Mouse (Mus musculus) liver, embryonic 16.5 days (tissue): ENCODE measurements at regions not wholly inside any gene's neighbourhood (a gene's known extent, or its start where the extent isn't known, plus 50 kb on each side); places are given as distances from the start of the nearest gene placed in this dataset.
A peak's percentile ranks its signal among the peaks of the same experiment; 100 is the strongest.

Source experiments
- ATAC-seq: fragments of 200-750 bp; cut with Nextera tagmentation; 2 replicates; pipeline ENCODE4 v1.8.0; 2017; ENCODE audit warnings: low read depth, mild to moderate bottlenecking, moderate number of reproducible peaks, moderate library complexity
- H3K27ac ChIP-seq: fragments of 300-500 bp; sonication (generic); 2 replicates; pipeline ENCODE4 v1.5.1; 2014; ENCODE audit warnings: mild to moderate bottlenecking, low read length
- H3K27me3 ChIP-seq: fragments of 300-500 bp; sonication (generic); 2 replicates; pipeline ENCODE4 v1.6.1; 2014; ENCODE audit warnings: low read depth, low read length, mixed read lengths; ENCODE audit not compliant: control insufficient read depth, insufficient read depth
- H3K36me3 ChIP-seq: fragments of 300-500 bp; sonication (generic); 2 replicates; pipeline ENCODE4 v1.6.1; 2014; ENCODE audit warnings: mild to moderate bottlenecking; ENCODE audit not compliant: control insufficient read depth, insufficient read depth
- H3K4me1 ChIP-seq: fragments of 300-500 bp; sonication (generic); 2 replicates; pipeline ENCODE4 v1.6.1; 2014; ENCODE audit warnings: low read depth, low read length, mixed read lengths; ENCODE audit not compliant: control insufficient read depth
- H3K4me2 ChIP-seq: fragments of 300-500 bp; sonication (generic); 2 replicates; pipeline ENCODE4 v1.6.1; 2014; ENCODE audit warnings: low read depth, low read length, mixed read lengths
- H3K4me3 ChIP-seq: fragments of 300-500 bp; sonication (generic); 2 replicates; pipeline ENCODE4 v1.5.1; 2014; ENCODE audit warnings: low read depth, mild to moderate bottlenecking, low read length
- H3K9ac ChIP-seq: fragments of 300-500 bp; sonication (generic); 2 replicates; pipeline ENCODE4 v1.6.1; 2014; ENCODE audit warnings: low read depth, low read length
- H3K9me3 ChIP-seq: fragments of 300-500 bp; sonication (generic); replicated peaks from 2 replicates; pipeline ENCODE4 v1.6.1; 2016; ENCODE audit warnings: low read length; ENCODE audit not compliant: control insufficient read depth
- WGBS: fragments of 180-500 bp; shearing (Covaris S2); extraction: QIAGEN DNeasy Blood & Tissue Kit; methylation state at CpG from one replicate; pipeline ENCODE4 v1.1.7; 2014; ENCODE audit not compliant: insufficient replicate concordance; 5-methylcytosine and 5-hydroxymethylcytosine counted together

DNA sequence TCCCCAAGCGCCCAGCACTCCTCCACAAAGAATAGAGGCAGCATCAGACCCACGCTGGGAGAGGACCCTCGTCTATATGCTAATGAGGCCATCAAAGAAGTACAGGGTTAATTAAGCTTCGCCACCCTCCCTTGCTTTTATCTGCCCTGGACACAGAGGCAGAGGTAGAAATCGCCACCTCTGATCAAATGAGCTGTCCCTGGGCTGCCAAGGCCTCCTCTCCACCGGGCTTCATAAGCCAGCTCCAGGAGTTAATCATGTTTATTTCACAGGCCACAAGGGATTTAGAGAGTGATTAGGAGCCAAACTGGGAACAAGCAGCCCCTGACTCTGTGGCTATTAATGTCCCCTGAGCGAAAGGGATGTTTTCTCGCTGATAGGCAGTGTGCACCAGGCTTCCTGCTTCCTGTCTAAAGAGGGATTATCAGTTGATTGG, 126.5 kb upstream of the Hs6st1 start:
- Histone ChIP-seq H3K4me2 (no peak overlapping the region), H3K27me3 (no peaks in the 10 kb centered on the region), H3K4me3 (no peak overlapping the region), H3K36me3 (no peaks in the 10 kb centered on the region), H3K9ac (no peak overlapping the region), H3K4me1 (peaks cover 2% of the 10 kb centered on the region), H3K9me3 (no peaks in the 10 kb centered on the region), H3K27ac (no peak overlapping the region)
- ATAC-seq = no peak
- WGBS = 33% methylated on average over 8 of the region's 8 CpGs

DNA sequence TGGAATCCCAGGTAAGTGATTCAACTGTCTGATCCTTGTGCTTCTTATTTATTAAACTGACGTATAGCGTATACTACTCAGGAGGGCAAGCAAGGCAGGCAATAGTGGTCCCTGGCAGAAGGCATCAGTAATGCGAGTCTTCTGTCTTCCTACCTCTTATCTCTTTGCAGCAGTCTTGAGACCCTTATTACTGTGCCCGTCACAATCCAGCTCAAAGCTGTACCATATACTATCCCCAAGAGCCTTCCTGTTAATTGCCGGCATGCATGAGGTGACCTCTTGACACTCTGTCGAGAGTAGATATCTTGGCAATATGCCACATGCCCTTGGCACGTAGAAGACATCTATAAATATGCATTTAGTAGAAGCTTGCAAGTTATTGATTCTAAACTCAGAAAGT, 126.0 kb upstream of the Hs6st1 start:
- Histone ChIP-seq H3K4me3 (no peak overlapping the region), H3K9me3 (no peaks in the 10 kb centered on the region), H3K27me3 (no peaks in the 10 kb centered on the region), H3K4me2 (no peak overlapping the region), H3K27ac (no peak overlapping the region), H3K9ac (no peak overlapping the region), H3K4me1 (peaks cover 2% of the 10 kb centered on the region; the same call in 1 of the 2 replicates), H3K36me3 (no peaks in the 10 kb centered on the region)
- 39% methylated on average over 7 of the region's 7 CpGs for WGBS
- no peak for ATAC-seq

DNA sequence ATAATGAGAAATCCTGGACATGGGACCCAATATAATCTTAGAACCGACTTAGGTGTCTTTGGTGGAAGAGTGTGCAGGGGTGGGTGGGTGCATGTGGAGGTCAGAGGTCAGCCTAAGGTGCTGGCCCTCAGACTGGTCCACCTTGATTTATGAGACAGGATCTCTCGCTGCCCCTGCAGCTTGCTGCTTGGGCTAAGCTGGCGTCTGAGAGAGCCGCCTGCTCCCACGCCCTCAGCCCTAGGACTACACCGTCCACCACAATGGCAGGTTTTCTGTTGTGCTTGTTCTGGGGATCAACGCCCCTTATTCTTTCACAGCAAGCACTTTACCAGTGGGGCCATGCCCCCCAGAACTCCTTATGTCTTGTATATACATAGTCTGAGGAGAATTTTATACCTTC, 124.4 kb upstream of the Hs6st1 start:
- H3K9ac ChIP-seq = no peak overlapping the region

DNA sequence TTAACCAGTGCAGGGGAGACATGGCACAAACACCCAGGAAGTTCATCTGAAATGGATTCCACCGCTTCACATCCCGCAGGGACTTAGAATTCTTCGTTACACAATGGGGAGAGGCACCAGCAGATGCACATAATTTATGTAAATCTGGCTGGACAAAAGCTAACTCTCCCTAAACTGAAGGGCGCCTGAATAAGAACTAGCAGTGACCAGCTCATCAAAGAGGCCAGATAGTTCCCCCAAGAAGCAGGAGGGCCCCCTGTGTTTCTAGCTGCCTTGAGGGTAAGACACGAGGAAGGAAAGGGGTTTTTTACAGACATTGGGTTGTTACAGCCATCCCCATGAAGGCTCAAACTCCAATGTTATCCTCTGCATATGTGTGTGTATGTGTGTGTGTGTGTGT, 123.8 kb upstream of the Hs6st1 start:
- WGBS = 54% methylated on average over 5 of the region's 5 CpGs
- no peaks in the 10 kb centered on the region for H3K27me3 ChIP-seq
- peaks cover 2% of the 10 kb centered on the region; the same call in 1 of the 2 replicates for H3K4me1 ChIP-seq
- H3K27ac ChIP-seq = no peak overlapping the region
- H3K4me3 ChIP-seq = no peak overlapping the region
- ATAC-seq = no peak
- H3K36me3 ChIP-seq = no peaks in the 10 kb centered on the region
- H3K4me2 ChIP-seq = no peak overlapping the region
- H3K9ac ChIP-seq = no peak overlapping the region
- H3K9me3 ChIP-seq = no peaks in the 10 kb centered on the region

More for the DNA sequence above, 124.4 kb upstream of the Hs6st1 start:
- H3K27ac ChIP-seq = no peak overlapping the region
- ATAC-seq = no peak
- 69% methylated on average over 7 of the region's 7 CpGs for WGBS
- H3K9me3 ChIP-seq = no peaks in the 10 kb centered on the region
- no peak overlapping the region for H3K4me2 ChIP-seq
- no peaks in the 10 kb centered on the region for H3K27me3 ChIP-seq
- no peak overlapping the region for H3K4me3 ChIP-seq
- no peaks in the 10 kb centered on the region for H3K36me3 ChIP-seq
- H3K4me1 ChIP-seq = peaks cover 2% of the 10 kb centered on the region; the same call in 1 of the 2 replicates

DNA sequence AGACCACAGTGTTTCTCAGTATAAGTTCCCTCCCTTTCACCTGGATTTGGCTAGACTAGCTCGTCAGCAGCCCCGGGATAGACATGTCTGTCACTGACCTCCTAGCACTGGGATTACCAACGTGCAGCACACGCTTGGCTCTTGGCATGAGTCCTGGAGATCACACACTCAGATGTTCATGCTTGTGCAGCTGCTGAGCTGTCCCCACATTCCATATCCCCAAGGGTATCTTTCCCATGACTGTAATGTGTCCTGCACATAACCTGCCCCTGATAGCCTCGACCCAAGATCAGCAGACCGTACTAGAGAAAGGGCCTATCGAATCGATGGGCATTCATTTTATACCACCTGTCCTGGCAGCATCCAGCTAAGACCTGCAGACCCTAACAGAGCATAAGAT, 123.4 kb upstream of the Hs6st1 start:
- H3K9ac ChIP-seq = no peak overlapping the region
- H3K4me2 ChIP-seq = no peak overlapping the region
- 72% methylated on average over 8 of the region's 8 CpGs for WGBS
- H3K27me3 ChIP-seq = no peaks in the 10 kb centered on the region
- no peaks in the 10 kb centered on the region for H3K9me3 ChIP-seq
- H3K4me3 ChIP-seq = no peak overlapping the region
- no peak overlapping the region for H3K27ac ChIP-seq
- H3K36me3 ChIP-seq = no peaks in the 10 kb centered on the region
- ATAC-seq = no peak
- H3K4me1 ChIP-seq = peaks cover 2% of the 10 kb centered on the region; the same call in 1 of the 2 replicates

DNA sequence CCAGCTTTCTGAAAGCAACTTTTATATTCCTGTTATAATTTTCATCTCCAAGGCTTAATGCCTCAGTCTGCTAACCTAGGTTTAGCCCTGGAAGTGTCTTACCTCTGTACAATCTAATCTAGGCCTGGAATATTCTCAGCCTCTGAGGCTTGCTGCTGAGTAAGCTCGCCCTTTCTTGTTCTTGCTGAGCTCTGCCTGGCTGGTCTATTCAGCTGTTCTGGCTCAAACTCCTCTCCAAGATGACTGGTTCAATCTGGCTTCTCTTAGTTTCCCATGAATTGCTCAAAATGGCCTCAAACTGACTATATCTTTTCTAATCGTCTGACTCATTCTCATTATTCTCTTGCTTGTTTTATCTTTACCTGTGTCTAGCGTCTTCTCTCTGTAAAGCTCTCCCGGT, 122.6 kb upstream of the Hs6st1 start:
- H3K36me3 ChIP-seq = no peaks in the 10 kb centered on the region
- WGBS = 62% methylated on average over 4 of the region's 4 CpGs
- no peak overlapping the region for H3K27ac ChIP-seq
- no peaks in the 10 kb centered on the region for H3K27me3 ChIP-seq
- no peaks in the 10 kb centered on the region for H3K9me3 ChIP-seq
- no peak overlapping the region for H3K4me2 ChIP-seq
- H3K4me1 ChIP-seq = peaks cover 2% of the 10 kb centered on the region; the same call in 1 of the 2 replicates
- no peak overlapping the region for H3K9ac ChIP-seq
- ATAC-seq = no peak
- H3K4me3 ChIP-seq = no peak overlapping the region

DNA sequence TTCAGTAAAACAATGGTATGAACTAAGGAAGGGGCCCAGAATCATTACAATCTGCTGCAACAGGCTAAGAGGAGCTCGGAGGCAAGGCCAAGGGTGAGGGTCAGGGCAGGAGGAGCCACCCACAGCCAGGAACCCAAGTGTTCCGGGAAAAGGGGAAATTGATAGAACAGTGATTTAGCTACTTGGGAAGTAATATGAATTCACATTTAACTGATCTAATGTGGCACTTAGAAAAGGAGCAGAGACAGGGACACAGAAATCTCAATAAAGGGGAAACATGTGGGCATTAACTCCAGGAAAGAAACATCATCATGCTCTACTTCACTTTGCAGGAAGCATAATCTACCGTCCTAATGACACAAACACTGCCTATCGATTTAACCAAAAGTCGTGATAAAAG, 120.1 kb upstream of the Hs6st1 start:
- 38% methylated on average over 5 of the region's 5 CpGs for WGBS
- Histone ChIP-seq H3K9ac (no peak overlapping the region), H3K27ac (no peak overlapping the region), H3K27me3 (no peaks in the 10 kb centered on the region), H3K4me1 (no peaks in the 10 kb centered on the region), H3K4me3 (no peak overlapping the region), H3K4me2 (no peak overlapping the region), H3K36me3 (no peaks in the 10 kb centered on the region), H3K9me3 (no peaks in the 10 kb centered on the region)
- ATAC-seq = peak; percentile 30; the same call in 1 of the 2 replicates

DNA sequence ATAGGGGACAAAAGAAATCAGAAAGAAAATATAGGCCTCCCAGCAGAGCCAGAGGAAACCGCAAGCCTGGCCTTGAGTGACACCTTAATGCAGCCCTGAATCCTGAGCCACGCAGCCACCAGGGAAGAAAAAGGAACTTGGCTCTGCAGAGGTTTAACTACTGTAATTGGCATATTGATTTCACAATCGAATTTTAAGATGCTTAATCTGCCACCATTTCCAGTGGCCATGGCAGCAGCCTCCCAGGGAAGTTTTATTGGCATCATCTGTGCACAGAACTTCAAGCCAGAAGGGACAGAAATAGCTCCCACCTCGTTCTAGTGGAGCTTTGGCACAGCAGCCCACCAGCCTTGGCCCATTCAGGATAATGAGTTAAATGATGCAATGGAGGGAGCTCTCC, 117.1 kb upstream of the Hs6st1 start:
- Histone ChIP-seq H3K9me3 (no peaks in the 10 kb centered on the region), H3K4me3 (no peak overlapping the region), H3K4me1 (no peaks in the 10 kb centered on the region), H3K36me3 (no peaks in the 10 kb centered on the region), H3K9ac (no peak overlapping the region), H3K27me3 (no peaks in the 10 kb centered on the region), H3K4me2 (no peak overlapping the region), H3K27ac (no peak overlapping the region)
- 18% methylated on average over 4 of the region's 4 CpGs for WGBS
- no peak for ATAC-seq

DNA sequence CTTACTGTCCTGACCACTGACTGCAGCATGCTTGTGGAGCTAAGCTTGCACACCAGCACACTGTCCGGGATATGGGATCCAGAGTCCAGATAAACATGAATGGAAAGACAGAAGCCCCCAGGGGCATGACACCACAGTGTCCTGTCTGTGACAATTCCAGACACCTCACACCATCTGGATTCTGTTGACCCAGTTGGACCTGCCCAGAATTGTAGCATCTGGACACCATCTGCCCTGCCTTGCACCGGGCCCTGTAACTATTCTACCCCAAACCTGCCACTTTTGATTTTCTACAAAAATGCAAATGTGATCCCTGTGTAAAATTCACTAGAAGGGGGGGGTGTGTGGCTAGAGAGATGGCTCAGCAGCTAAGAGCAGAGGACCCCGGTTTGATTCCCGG, 114.5 kb upstream of the Hs6st1 start:
- no peak overlapping the region for H3K4me3 ChIP-seq
- WGBS = 73% methylated on average over 4 of the region's 4 CpGs
- H3K27ac ChIP-seq = no peak overlapping the region
- no peaks in the 10 kb centered on the region for H3K36me3 ChIP-seq
- ATAC-seq = no peak
- H3K4me2 ChIP-seq = no peak overlapping the region
- no peaks in the 10 kb centered on the region for H3K9me3 ChIP-seq
- no peaks in the 10 kb centered on the region for H3K4me1 ChIP-seq
- no peaks in the 10 kb centered on the region for H3K27me3 ChIP-seq
- H3K9ac ChIP-seq = no peak overlapping the region
